Mouse (Mus musculus) hindbrain, embryonic 15.5 days (tissue): ENCODE measurements around the gene Gm21962. TPM values are rescaled to one million over a fixed set of nuclear protein-coding genes. Genes with fewer than 3 reads are reported as not detected.

Experiments
- microRNA-seq: library from miRNA; unstranded; fragments of <30 nt; microRNA quantifications from one replicate; pipeline ENCODE4, GENCODE M21; 2016
- polyA plus RNA-seq: library from polyadenylated mRNA; unstranded; fragments of >200 nt; fragmentation: Nextera tagmentation; extraction: Ambion mirVana; gene quantifications from 2 replicates; pipeline ENCODE4 v1.2.1, GENCODE M21; 2015

The Gm21962 gene
- polyA plus RNA-seq, 1 experiment from 2014 or later = not detected

Small RNA genes within 50 kb of the gene (microRNA-seq; reads per million reads assigned to microRNA genes)
- not detected for gene Gm22468

Other genes with a start within 250 kb of the Gm21962 start
- gene Ddit4l, start 49.9 kb upstream of the Gm21962 start, polyA plus RNA-seq = 7.8 and 9.5 TPM in 2 replicates
- 730 and 843 TPM in 2 replicates for gene H2afz, start 193.0 kb downstream of the Gm21962 start, polyA plus RNA-seq
- 16.7 and 17.7 TPM in 2 replicates for gene Dnajb14, start 196.2 kb downstream of the Gm21962 start, polyA plus RNA-seq
- 126 and 130 TPM in 2 replicates for gene Lamtor3, start 247.0 kb downstream of the Gm21962 start, polyA plus RNA-seq